Mouse (Mus musculus): ENCODE results near the gene Fbxw4. TPM values are rescaled to one million over a fixed set of nuclear protein-coding genes. Genes with fewer than 3 reads are reported as not detected.

The Fbxw4 gene
- polyA plus RNA-seq, 1 experiment = 15.5 TPM

GRCm38 (mm10) chr19:45535929-45536328 lies 124.2 kb downstream of the Fbxw4 start:
- H3K27me3 ChIP-seq (ENCODE audit: control insufficient read depth, insufficient read depth, low read length, poor library complexity, severe bottlenecking) = no peaks in the 10 kb centered on the region
- no peak overlapping the region for H3K9ac ChIP-seq (ENCODE audit: low read depth, poor library complexity, severe bottlenecking)
- H3K27ac ChIP-seq (ENCODE audit: insufficient read depth, low read length) = no peak overlapping the region
- no peak overlapping the region for H3K4me3 ChIP-seq (ENCODE audit: low read depth, low read length)
- no peaks in the 10 kb centered on the region for H3K36me3 ChIP-seq (ENCODE audit: control insufficient read depth, insufficient read depth, low read length, poor library complexity, severe bottlenecking)
- no peaks in the 10 kb centered on the region for H3K9me3 ChIP-seq (replicated peaks; ENCODE audit: control insufficient read depth, insufficient read depth, low read length, poor library complexity, severe bottlenecking)
- no peaks in the 10 kb centered on the region for H3K4me1 ChIP-seq (ENCODE audit: control insufficient read depth, insufficient read depth, low read length)
- no peak for TF ChIP-seq CTCF (IDR thresholded peaks at IDR 0.05; ENCODE audit: low read depth, low read length)
- no peak for TF ChIP-seq POLR2A (IDR thresholded peaks at IDR 0.05; ENCODE audit: insufficient read depth, low read length)
- TF ChIP-seq EP300 (IDR thresholded peaks at IDR 0.05; ENCODE audit: insufficient read depth, low read depth, low read length) = no peak

GRCm38 (mm10) chr19:45535214-45535735 lies 124.8 kb downstream of the Fbxw4 start:
- no peak overlapping the region for H3K4me3 ChIP-seq (ENCODE audit: low read depth, low read length)
- H3K9ac ChIP-seq (ENCODE audit: low read depth, poor library complexity, severe bottlenecking) = no peak overlapping the region
- H3K4me1 ChIP-seq (ENCODE audit: control insufficient read depth, insufficient read depth, low read length) = no peaks in the 10 kb centered on the region
- H3K36me3 ChIP-seq (ENCODE audit: control insufficient read depth, insufficient read depth, low read length, poor library complexity, severe bottlenecking) = no peaks in the 10 kb centered on the region
- H3K27me3 ChIP-seq (ENCODE audit: control insufficient read depth, insufficient read depth, low read length, poor library complexity, severe bottlenecking) = no peaks in the 10 kb centered on the region
- no peak for TF ChIP-seq EP300 (IDR thresholded peaks at IDR 0.05; ENCODE audit: insufficient read depth, low read depth, low read length)
- TF ChIP-seq POLR2A (IDR thresholded peaks at IDR 0.05; ENCODE audit: insufficient read depth, low read length) = no peak
- TF ChIP-seq CTCF (IDR thresholded peaks at IDR 0.05; ENCODE audit: low read depth, low read length) = no peak
- H3K27ac ChIP-seq (ENCODE audit: insufficient read depth, low read length) = no peak overlapping the region
- H3K9me3 ChIP-seq (replicated peaks; ENCODE audit: control insufficient read depth, insufficient read depth, low read length, poor library complexity, severe bottlenecking) = no peaks in the 10 kb centered on the region

- Histone ChIP-seq H3K27me3 (ENCODE audit: control insufficient read depth, insufficient read depth, low read length, poor library complexity, severe bottlenecking) (no peaks in the 10 kb centered on the region), H3K4me1 (ENCODE audit: control insufficient read depth, insufficient read depth, low read length) (no peaks in the 10 kb centered on the region), H3K9ac (ENCODE audit: low read depth, poor library complexity, severe bottlenecking) (no peak overlapping the region), H3K27ac (ENCODE audit: insufficient read depth, low read length) (no peak overlapping the region), H3K4me3 (ENCODE audit: low read depth, low read length) (no peak overlapping the region), H3K9me3 (replicated peaks; ENCODE audit: control insufficient read depth, insufficient read depth, low read length, poor library complexity, severe bottlenecking) (no peaks in the 10 kb centered on the region), H3K36me3 (ENCODE audit: control insufficient read depth, insufficient read depth, low read length, poor library complexity, severe bottlenecking) (no peaks in the 10 kb centered on the region)
- TF ChIP-seq CTCF (IDR thresholded peaks at IDR 0.05; ENCODE audit: low read depth, low read length) (no peak), POLR2A (IDR thresholded peaks at IDR 0.05; ENCODE audit: insufficient read depth, low read length) (no peak), EP300 (IDR thresholded peaks at IDR 0.05; ENCODE audit: insufficient read depth, low read depth, low read length) (no peak)
Measured at GRCm38 (mm10) chr19:45533617-45534016, 126.5 kb downstream of the Fbxw4 start.

- Histone ChIP-seq H3K27ac (ENCODE audit: insufficient read depth, low read length) (no peak overlapping the region), H3K27me3 (ENCODE audit: control insufficient read depth, insufficient read depth, low read length, poor library complexity, severe bottlenecking) (no peaks in the 10 kb centered on the region), H3K4me3 (ENCODE audit: low read depth, low read length) (no peak overlapping the region), H3K36me3 (ENCODE audit: control insufficient read depth, insufficient read depth, low read length, poor library complexity, severe bottlenecking) (0 out of 2 replicates have a peak, but pooled peaks cover 2% of the 10 kb centered on the region), H3K9me3 (replicated peaks; ENCODE audit: control insufficient read depth, insufficient read depth, low read length, poor library complexity, severe bottlenecking) (no peaks in the 10 kb centered on the region), H3K9ac (ENCODE audit: low read depth, poor library complexity, severe bottlenecking) (no peak overlapping the region), H3K4me1 (ENCODE audit: control insufficient read depth, insufficient read depth, low read length) (no peaks in the 10 kb centered on the region)
- no peak for TF ChIP-seq EP300 (IDR thresholded peaks at IDR 0.05; ENCODE audit: insufficient read depth, low read depth, low read length)
- no peak for TF ChIP-seq POLR2A (IDR thresholded peaks at IDR 0.05; ENCODE audit: insufficient read depth, low read length)
- no peak for TF ChIP-seq CTCF (IDR thresholded peaks at IDR 0.05; ENCODE audit: low read depth, low read length)
Measured at GRCm38 (mm10) chr19:45531554-45531953, 128.6 kb downstream of the Fbxw4 start.

- Histone ChIP-seq H3K9me3 (replicated peaks; ENCODE audit: control insufficient read depth, insufficient read depth, low read length, poor library complexity, severe bottlenecking) (no peaks in the 10 kb centered on the region), H3K4me1 (ENCODE audit: control insufficient read depth, insufficient read depth, low read length) (no peaks in the 10 kb centered on the region), H3K27ac (ENCODE audit: insufficient read depth, low read length) (no peak overlapping the region), H3K36me3 (ENCODE audit: control insufficient read depth, insufficient read depth, low read length, poor library complexity, severe bottlenecking) (0 out of 2 replicates have a peak, but pooled peaks cover 2% of the 10 kb centered on the region), H3K4me3 (ENCODE audit: low read depth, low read length) (no peak overlapping the region), H3K27me3 (ENCODE audit: control insufficient read depth, insufficient read depth, low read length, poor library complexity, severe bottlenecking) (no peaks in the 10 kb centered on the region), H3K9ac (ENCODE audit: low read depth, poor library complexity, severe bottlenecking) (no peak overlapping the region)
- TF ChIP-seq CTCF (IDR thresholded peaks at IDR 0.05; ENCODE audit: low read depth, low read length) (no peak), POLR2A (IDR thresholded peaks at IDR 0.05; ENCODE audit: insufficient read depth, low read length) (no peak), EP300 (IDR thresholded peaks at IDR 0.05; ENCODE audit: insufficient read depth, low read depth, low read length) (no peak)
Measured at GRCm38 (mm10) chr19:45530200-45530995, 129.7 kb downstream of the Fbxw4 start.

- Histone ChIP-seq H3K9me3 (replicated peaks; ENCODE audit: control insufficient read depth, insufficient read depth, low read length, poor library complexity, severe bottlenecking) (no peaks in the 10 kb centered on the region), H3K4me3 (ENCODE audit: low read depth, low read length) (no peak overlapping the region), H3K36me3 (ENCODE audit: control insufficient read depth, insufficient read depth, low read length, poor library complexity, severe bottlenecking) (0 out of 2 replicates have a peak, but pooled peaks cover 2% of the 10 kb centered on the region), H3K27me3 (ENCODE audit: control insufficient read depth, insufficient read depth, low read length, poor library complexity, severe bottlenecking) (no peaks in the 10 kb centered on the region), H3K4me1 (ENCODE audit: control insufficient read depth, insufficient read depth, low read length) (no peaks in the 10 kb centered on the region), H3K9ac (ENCODE audit: low read depth, poor library complexity, severe bottlenecking) (no peak overlapping the region), H3K27ac (ENCODE audit: insufficient read depth, low read length) (no peak overlapping the region)
- TF ChIP-seq POLR2A (IDR thresholded peaks at IDR 0.05; ENCODE audit: insufficient read depth, low read length) (no peak), CTCF (IDR thresholded peaks at IDR 0.05; ENCODE audit: low read depth, low read length) (no peak), EP300 (IDR thresholded peaks at IDR 0.05; ENCODE audit: insufficient read depth, low read depth, low read length) (no peak)
Measured at GRCm38 (mm10) chr19:45529294-45529693, 130.8 kb downstream of the Fbxw4 start.

Other genes with a start within 250 kb of the Fbxw4 start
- 10.6 and 13.4 TPM in 2 replicates for gene Poll, start 99.8 kb downstream of the Fbxw4 start, polyA plus RNA-seq (2011; ENCODE audit: insufficient read depth, insufficient read length, low read depth, missing spikeins)
- gene Gm17018, start 99.7 kb downstream of the Fbxw4 start, polyA plus RNA-seq (2011; ENCODE audit: insufficient read depth, insufficient read length, low read depth, missing spikeins) = 21.1 and 22.4 TPM in 2 replicates
- gene Fgf8, start 82.6 kb upstream of the Fbxw4 start, polyA plus RNA-seq (2011; ENCODE audit: insufficient read depth, insufficient read length, low read depth, missing spikeins) = 22.6 and 25.9 TPM in 2 replicates
- gene Npm3, start 89.3 kb upstream of the Fbxw4 start, polyA plus RNA-seq (2011; ENCODE audit: insufficient read depth, insufficient read length, low read depth, missing spikeins) = 188 and 196 TPM in 2 replicates
- 177 and 181 TPM in 2 replicates for gene Mgea5, start 123.5 kb upstream of the Fbxw4 start, polyA plus RNA-seq (2011; ENCODE audit: insufficient read depth, insufficient read length, low read depth, missing spikeins)
- 3.1 and 4.2 TPM in 2 replicates for gene Kcnip2, start 155.7 kb upstream of the Fbxw4 start, polyA plus RNA-seq (2011; ENCODE audit: insufficient read depth, insufficient read length, low read depth, missing spikeins)